ENCODE assay signal across 8 mouse cellular contexts in the genomic region with DNA sequence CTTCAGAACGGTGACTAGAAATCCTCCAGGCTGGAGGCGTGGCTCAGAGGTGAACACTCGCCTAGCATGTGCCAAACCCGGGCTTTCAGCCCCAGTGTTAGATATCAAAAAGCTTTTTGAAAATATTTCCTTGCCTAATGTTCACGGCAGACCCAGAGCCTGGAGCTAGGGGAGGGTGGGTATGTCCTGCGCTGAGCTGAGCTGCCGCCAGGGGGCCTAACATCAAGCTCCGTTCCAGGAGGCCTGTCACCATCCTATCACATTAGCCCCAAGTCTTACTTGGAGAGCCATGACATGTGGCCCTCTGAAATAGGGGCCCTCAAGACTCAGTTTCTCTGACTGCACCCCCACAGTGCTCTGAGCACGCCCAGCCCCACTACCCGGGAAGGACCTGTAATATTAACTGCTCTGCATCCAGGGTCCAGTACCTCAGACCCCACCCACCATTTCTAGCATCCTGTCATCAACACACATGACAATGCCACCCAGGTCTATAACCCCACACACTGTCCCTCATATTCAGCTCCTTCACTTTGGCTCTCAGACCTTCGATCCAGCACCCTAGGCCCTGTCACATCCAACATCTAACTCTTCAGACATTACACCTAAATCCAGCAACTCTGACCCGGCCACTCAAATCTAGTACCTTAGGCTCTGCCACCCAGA. TPM values are rescaled to one million over a fixed set of nuclear protein-coding genes. Genes with fewer than 3 reads are reported as not detected.
DNase-seq lines count a peak whose midpoint lies in the region; ATAC-seq and TF ChIP-seq lines count a peak whose summit lies in the region.

No protein-coding gene starts in this region.

- peak; percentile 86 for ATAC-seq in forebrain, embryonic 13.5 days
- peak; percentile 72 for ATAC-seq in lung, embryonic 14.5 days (ENCODE audit: insufficient read depth)
- peak; percentile 73 for ATAC-seq in neutrophil, adult 5-6 weeks (ENCODE audit: extremely low read depth, insufficient number of reproducible peaks, low FRiP score, poor library complexity, severe bottlenecking)

- 0 out of 2 replicates have a peak, but pooled peaks cover 4% of the 10 kb centered on the region for H3K27me3 ChIP-seq in forebrain, embryonic 13.5 days
- H3K27me3 ChIP-seq in lung, embryonic 14.5 days (ENCODE audit: insufficient read depth, low read length), result no peaks in the 10 kb centered on the region

- peak; percentile 84 for DNase-seq in Muller cell, postnatal 12 days (ENCODE audit: inconsistent ontology term)
- peak; percentile 70 for DNase-seq in cerebellum, adult 11 months
- DNase-seq in heart, postnatal 36 days, result peak; percentile 78 to 80
- DNase-seq in layer of hippocampus, adult 2 months (ENCODE audit: low spot score in 2 of 2), result peak; percentile 74 to 83
- peak; percentile 91 for DNase-seq in lung, embryonic 14.5 days
- DNase-seq in thymus, postnatal 14 days, result peak; percentile 85

- H3K9ac ChIP-seq in forebrain, embryonic 13.5 days, result peak overlapping the region; percentile 78
- H3K9ac ChIP-seq in lung, embryonic 14.5 days, result peak overlapping the region; percentile 91

- TF ChIP-seq CTCF in layer of hippocampus, adult 2 months (conservative IDR thresholded peaks at IDR 0.05), result peak; percentile 93
- peak; percentile 89 for TF ChIP-seq CTCF in lung, embryonic 14.5 days (IDR thresholded peaks at IDR 0.05; ENCODE audit: low read depth)

- H3K4me3 ChIP-seq in forebrain, embryonic 13.5 days, result peak overlapping the region; percentile 66
- H3K4me3 ChIP-seq in layer of hippocampus, adult 2 months, result peak overlapping the region; percentile 76
- H3K4me3 ChIP-seq in lung, embryonic 14.5 days (ENCODE audit: low read depth, low read length), result peak overlapping the region; percentile 79

- H3K9me3 ChIP-seq in forebrain, embryonic 13.5 days (replicated peaks), result no peaks in the 10 kb centered on the region
- no peaks in the 10 kb centered on the region for H3K9me3 ChIP-seq in lung, embryonic 14.5 days (ENCODE audit: low read depth, low read length)

- H3K4me2 ChIP-seq in forebrain, embryonic 13.5 days, result peak overlapping the region; percentile 93
- H3K4me2 ChIP-seq in lung, embryonic 14.5 days, result peak overlapping the region; percentile 96

- peak overlapping the region; percentile 67; the same call in 1 of the 2 replicates for H3K27ac ChIP-seq in forebrain, embryonic 13.5 days
- H3K27ac ChIP-seq in layer of hippocampus, adult 2 months, result peak overlapping the region; percentile 92; the same call in 1 of the 2 replicates
- 0 out of 2 replicates have a peak overlapping the region, but pooled peaks have one; percentile 26 for H3K27ac ChIP-seq in lung, embryonic 14.5 days (ENCODE audit: low read depth)

- WGBS in forebrain, embryonic 13.5 days, result 7% methylated on average over 12 of the region's 12 CpGs
- WGBS in lung, embryonic 14.5 days, result 3% methylated on average over 12 of the region's 12 CpGs

- peaks cover 14% of the 10 kb centered on the region for H3K4me1 ChIP-seq in forebrain, embryonic 13.5 days
- peaks cover 2% of the 10 kb centered on the region; the same call in 1 of the 2 replicates for H3K4me1 ChIP-seq in lung, embryonic 14.5 days (ENCODE audit: insufficient read depth)

- intact Hi-C loops in heart, postnatal 36 days (cut with DNase I), result loop anchor here (5.0 to 10.0 kb wide), 2 partner anchors 138 to 661 kb away; a partner anchor contains a TSS

- H3K36me3 ChIP-seq in forebrain, embryonic 13.5 days (ENCODE audit: poor library complexity, severe bottlenecking), result peaks cover 36% of the 10 kb centered on the region
- peaks cover 36% of the 10 kb centered on the region for H3K36me3 ChIP-seq in lung, embryonic 14.5 days (ENCODE audit: insufficient read depth)

RNA-seq across cellular contexts. Expression of a gene that starts 7.1 kb away (rescaled TPM):
- 111 and 117 TPM in 2 replicates for polyA plus RNA-seq in forebrain, embryonic 13.5 days (2015; fragmentation: Nextera tagmentation; extraction: Ambion mirVana)
- total RNA-seq in heart, postnatal 36 days (2021), result 10 to 100 TPM; 80.4 to 83.7 TPM
- total RNA-seq in layer of hippocampus, adult 2 months (2021), result 10 to 100 TPM; 74.3 to 76.8 TPM
- 102 and 106 TPM in 2 replicates for polyA plus RNA-seq in lung, embryonic 14.5 days (2014; fragmentation: Nextera tagmentation; extraction: Ambion mirVana)
- total RNA-seq in neutrophil, adult 5-6 weeks (2017), result 14.4 and 17.2 TPM in 2 replicates

RNA-seq across cellular contexts. Expression of a gene that starts 8.3 kb away (rescaled TPM):
- polyA plus RNA-seq in forebrain, embryonic 13.5 days (2015; fragmentation: Nextera tagmentation; extraction: Ambion mirVana), result not detected in 2 replicates
- total RNA-seq in heart, postnatal 36 days (2021), result not detected
- total RNA-seq in layer of hippocampus, adult 2 months (2021), result not detected
- polyA plus RNA-seq in lung, embryonic 14.5 days (2014; fragmentation: Nextera tagmentation; extraction: Ambion mirVana), result not detected in 2 replicates
- total RNA-seq in neutrophil, adult 5-6 weeks (2017), result not detected in 2 replicates

RNA-seq across cellular contexts. Expression of a gene that starts 18.7 kb away (rescaled TPM):
- 3.8 and 7.0 TPM in 2 replicates for polyA plus RNA-seq in forebrain, embryonic 13.5 days (2015; fragmentation: Nextera tagmentation; extraction: Ambion mirVana)
- 1 to 10 TPM; 1.4 to 1.5 TPM for total RNA-seq in heart, postnatal 36 days (2021)
- 100 to 1,000 TPM; 162 to 171 TPM for total RNA-seq in layer of hippocampus, adult 2 months (2021)
- polyA plus RNA-seq in lung, embryonic 14.5 days (2014; fragmentation: Nextera tagmentation; extraction: Ambion mirVana), result 3.6 and 4.0 TPM in 2 replicates
- 20.8 and 21.1 TPM in 2 replicates for total RNA-seq in neutrophil, adult 5-6 weeks (2017)

RNA-seq across cellular contexts. Expression of a gene that starts 33.3 kb away (rescaled TPM):
- polyA plus RNA-seq in forebrain, embryonic 13.5 days (2015; fragmentation: Nextera tagmentation; extraction: Ambion mirVana), result 0.93 and 0.97 TPM in 2 replicates
- 10 to 100 TPM; 43.6 to 56.2 TPM for total RNA-seq in heart, postnatal 36 days (2021)
- 10 to 100 TPM; 11.5 to 12.8 TPM for total RNA-seq in layer of hippocampus, adult 2 months (2021)
- 3.5 and 4.3 TPM in 2 replicates for polyA plus RNA-seq in lung, embryonic 14.5 days (2014; fragmentation: Nextera tagmentation; extraction: Ambion mirVana)
- 44.6 and 45.5 TPM in 2 replicates for total RNA-seq in neutrophil, adult 5-6 weeks (2017)

Comparison
In these comparisons a context has a peak if more than half of its experiments do, and no peak if none do; other contexts are left out.
1. Peak in every context shown above with its lines: DNase-seq, ATAC-seq, H3K4me3 ChIP-seq and H3K27ac ChIP-seq.
2. H3K27ac ChIP-seq: peak in every context shown above with its lines; median percentile 92 in layer of hippocampus, adult 2 months; 67 in forebrain, embryonic 13.5 days; 26 in lung, embryonic 14.5 days.